Mouse (Mus musculus) Patski (cell line): Measurements from ENCODE around the gene Slc35b2. TPM values are rescaled to one million over a fixed set of nuclear protein-coding genes. Genes with fewer than 3 reads are reported as not detected.

Source experiments
- ATAC-seq: fragments of 100-300 bp; one replicate; pipeline ENCODE4 v1.8.0; 2021
- CTCF ChIA-PET: fragments of 350-600 bp; sonication (Branson Sonifier 250); formaldehyde crosslinking; loops from one replicate; lab custom pipeline; 2022; ENCODE audit warnings: inconsistent platforms; lab: Charles Lee
- POLR2A ChIA-PET: fragments of 350-600 bp; sonication (Branson Sonifier 250); formaldehyde crosslinking; loops from one replicate; lab custom pipeline; 2022; ENCODE audit warnings: antibody characterized with exemption, inconsistent platforms; lab: Charles Lee
- DNase-seq: peaks from one replicate; pipeline ENCODE4 v3.0.0-alpha.2; 2011; ENCODE audit warnings: low read depth, low spot score
- H3K27me3 ChIP-seq: fragments of 371-371 bp; one replicate; pipeline ENCODE4 v1.5.1; 2021
- CTCF ChIP-seq: fragments of 100-300 bp; IDR thresholded peaks from one replicate; pipeline ENCODE4 v1.5.1; 2021
- in situ Hi-C: fragments of 300-500 bp; cut with MboI; formaldehyde crosslinking; loops from 3 replicates; pipeline ENCODE4 v1.11.1; 2018; ENCODE audit warnings: low pct_unique_long_range_greater_than_20kb, mixed read lengths
- polyA plus RNA-seq: library from polyadenylated mRNA; unstranded; gene quantifications from one replicate; pipeline ENCODE4 v1.2.3, GENCODE M21; 2021

The Slc35b2 gene
- polyA plus RNA-seq, 1 experiment from 2014 or later = 98.0 TPM

- no peak for TF ChIP-seq CTCF
- POLR2A ChIA-PET = interaction anchor here (1.2 kb wide), 1 partner anchor 14 kb away, joined by 3 read pairs; no protein-coding TSS in a partner anchor
- DNase-seq (no peak), ATAC-seq (no peak)
- CTCF ChIA-PET = interaction anchor here (1.0 kb wide), 1 partner anchor 93 kb away, joined by 3 read pairs; no protein-coding TSS in a partner anchor
- H3K27me3 ChIP-seq = no peaks in the 10 kb centered on the region
- in situ Hi-C loops = no loop called here
Measured at GRCm38 (mm10) chr17:45569999-45570398, 6.3 kb downstream of the Slc35b2 start.

- ChIA-PET POLR2A (interaction anchor here (0.5 to 2.0 kb wide), 5 partner anchors 8 to 24 kb away, joined by 3 to 5 read pairs (median 4); partner anchors contain the start of genes Nfkbie and Slc35b2), CTCF (interaction anchor here (1.8 kb wide), 1 partner anchor 16 kb away, joined by 7 read pairs; the partner anchor contains the start of gene Nfkbie)
- H3K27me3 ChIP-seq = no peaks in the 10 kb centered on the region
- TF ChIP-seq CTCF = no peak
- ATAC-seq = peak; percentile 22
- in situ Hi-C loops = no loop called here
- DNase-seq = no peak
Measured at GRCm38 (mm10) chr17:45572103-45573086, 8.7 kb downstream of the Slc35b2 start.

GRCm38 (mm10) chr17:45573087-45573779 lies 9.6 kb downstream of the Slc35b2 start, which contains the start of gene Hsp90ab1:
TSS of gene Hsp90ab1 (minus strand) at chr17:45573271.
- DNase-seq (no peak), ATAC-seq (peak; percentile 47)
- ChIA-PET CTCF (no interaction called here), POLR2A (interaction anchor here (0.7 to 2.0 kb wide), 6 partner anchors 9 to 23 kb away, joined by 3 to 7 read pairs (median 4); partner anchors contain the start of genes Nfkbie and Slc35b2)
- H3K27me3 ChIP-seq = no peaks in the 10 kb centered on the region
- TF ChIP-seq CTCF = no peak
- in situ Hi-C loops = no loop called here

- in situ Hi-C loops = no loop called here
- ChIA-PET CTCF (interaction anchor here (1.4 to 1.7 kb wide), 2 partner anchors 10 to 19 kb away, joined by 3 to 7 read pairs; partner anchors contain the start of gene Slc35b2), POLR2A (interaction anchor here (0.7 to 1.1 kb wide), 8 partner anchors 9 to 278 kb away, joined by 3 to 7 read pairs (median 4); partner anchors contain the start of gene Slc35b2)
- DNase-seq = no peak
- no peaks in the 10 kb centered on the region for H3K27me3 ChIP-seq
- peak; percentile 53 for ATAC-seq
- no peak for TF ChIP-seq CTCF
Measured at GRCm38 (mm10) chr17:45573780-45574123, 10.1 kb downstream of the Slc35b2 start.

- in situ Hi-C loops = no loop called here
- ATAC-seq = no peak
- H3K27me3 ChIP-seq = no peaks in the 10 kb centered on the region
- CTCF ChIA-PET = interaction anchor here (1.0 to 1.7 kb wide), 4 partner anchors 8 to 83 kb away, joined by 3 to 7 read pairs (median 4); partner anchors contain the start of gene Slc35b2
- no peak for TF ChIP-seq CTCF
- no peak for DNase-seq
- POLR2A ChIA-PET = interaction anchor here (0.6 to 1.0 kb wide), 6 partner anchors 10 to 277 kb away, joined by 3 to 7 read pairs (median 4); partner anchors contain the start of gene Slc35b2
Measured at GRCm38 (mm10) chr17:45574129-45574761, 10.6 kb downstream of the Slc35b2 start.

- ChIA-PET POLR2A (interaction anchor here (0.6 to 0.7 kb wide), 5 partner anchors 10 to 1043 kb away, joined by 3 to 4 read pairs (median 4); no protein-coding TSS in a partner anchor), CTCF (interaction anchor here (0.6 to 1.7 kb wide), 5 partner anchors 9 to 82 kb away, joined by 3 to 7 read pairs (median 3); partner anchors contain the start of gene Slc35b2)
- TF ChIP-seq CTCF = no peak
- ATAC-seq (no peak), DNase-seq (no peak)
- H3K27me3 ChIP-seq = no peaks in the 10 kb centered on the region
- in situ Hi-C loops = no loop called here
Measured at GRCm38 (mm10) chr17:45575123-45575897, 11.6 kb downstream of the Slc35b2 start.

GRCm38 (mm10) chr17:45578242-45578641 lies 14.6 kb downstream of the Slc35b2 start:
- ChIA-PET POLR2A (no interaction called here), CTCF (interaction anchor here (1.0 to 1.5 kb wide), 2 partner anchors 21 to 64 kb away, joined by 3 to 4 read pairs; no protein-coding TSS in a partner anchor)
- in situ Hi-C loops = no loop called here
- DNase-seq = no peak
- no peaks in the 10 kb centered on the region for H3K27me3 ChIP-seq
- TF ChIP-seq CTCF = no peak
- no peak for ATAC-seq

- H3K27me3 ChIP-seq = no peaks in the 10 kb centered on the region
- no peak for TF ChIP-seq CTCF
- POLR2A ChIA-PET = no interaction called here
- DNase-seq = no peak
- CTCF ChIA-PET = interaction anchor here (0.7 to 1.5 kb wide), 3 partner anchors 22 to 64 kb away, joined by 3 to 4 read pairs (median 3); no protein-coding TSS in a partner anchor
- no peak for ATAC-seq
- in situ Hi-C loops = no loop called here
Measured at GRCm38 (mm10) chr17:45578843-45579242, 15.2 kb downstream of the Slc35b2 start.

GRCm38 (mm10) chr17:45579554-45579953 lies 15.9 kb downstream of the Slc35b2 start:
- no peak for TF ChIP-seq CTCF
- ChIA-PET POLR2A (no interaction called here), CTCF (interaction anchor here (0.7 to 1.5 kb wide), 3 partner anchors 22 to 63 kb away, joined by 3 to 4 read pairs (median 3); no protein-coding TSS in a partner anchor)
- no peak for ATAC-seq
- in situ Hi-C loops = no loop called here
- H3K27me3 ChIP-seq = no peaks in the 10 kb centered on the region
- DNase-seq = no peak
